Mouse (Mus musculus) hematopoietic stem cell, adult 5-6 weeks (primary cell): ENCODE measurements around the gene Ddr1. TPM values are rescaled to one million over a fixed set of nuclear protein-coding genes. Genes with fewer than 3 reads are reported as not detected.

Experiments used
- ATAC-seq, 2 experiments: fragments of 125-278 bp in 1 of 2; replicated peaks in 1 of 2; 2 replicates each; pipeline ENCODE4 v1.8.0; 2016 to 2017; ENCODE audit warnings: inconsistent platforms in 2 of 2, mild to moderate bottlenecking in 2 of 2, moderate number of reproducible peaks in 2 of 2, low read depth in 1 of 2, moderate TSS enrichment in 1 of 2; ENCODE audit not compliant: low FRiP score in 2 of 2, poor library complexity in 2 of 2, severe bottlenecking in 2 of 2, insufficient read depth in 1 of 2, low TSS enrichment in 1 of 2
- total RNA-seq: library from RNA; stranded (forward); fragments of 172-1452, 232-1000 nt; gene quantifications from 2 replicates; pipeline ENCODE4 v1.2.3, GENCODE M21; 2017

The Ddr1 gene
- total RNA-seq, 1 experiment from 2014 or later = not detected

GRCm38 (mm10) chr17:35700371-35700961, 4.0 kb downstream of the Ddr1 start:
- no peak; a peak in 1 of 4 replicates for ATAC-seq

GRCm38 (mm10) chr17:35699919-35700318, 4.5 kb downstream of the Ddr1 start:
- 0 out of 4 replicates have a peak, but pooled peaks of 1 of the 2 experiments have one; percentile 18 for ATAC-seq

GRCm38 (mm10) chr17:35698501-35698883, 5.9 kb downstream of the Ddr1 start:
- no peak for ATAC-seq

GRCm38 (mm10) chr17:35697759-35698500, 6.5 kb downstream of the Ddr1 start:
- no peak for ATAC-seq

- no peak for ATAC-seq
Observed at GRCm38 (mm10) chr17:35697429-35697758, 7.0 kb downstream of the Ddr1 start.

- ATAC-seq = no peak
Observed at GRCm38 (mm10) chr17:35696691-35697090, 7.7 kb downstream of the Ddr1 start.

- ATAC-seq = no peak
Observed at GRCm38 (mm10) chr17:35695289-35695688, 9.1 kb downstream of the Ddr1 start.

GRCm38 (mm10) chr17:35693906-35694305, 10.5 kb downstream of the Ddr1 start:
- ATAC-seq = no peak

- no peak for ATAC-seq
Observed at GRCm38 (mm10) chr17:35692368-35692767, 12.1 kb downstream of the Ddr1 start.

- no peak for ATAC-seq
Observed at GRCm38 (mm10) chr17:35691811-35692210, 12.6 kb downstream of the Ddr1 start.

GRCm38 (mm10) chr17:35689936-35690645, 14.3 kb downstream of the Ddr1 start:
- ATAC-seq = no peak

- peak in 1 of 2 experiments; percentile 31; a peak in 1 of 4 replicates for ATAC-seq
Observed at GRCm38 (mm10) chr17:35688347-35689175, 15.9 kb downstream of the Ddr1 start.

- ATAC-seq = no peak
Observed at GRCm38 (mm10) chr17:35685061-35685460, 19.4 kb downstream of the Ddr1 start.

- no peak for ATAC-seq
Observed at GRCm38 (mm10) chr17:35681986-35682385, 22.4 kb downstream of the Ddr1 start.

GRCm38 (mm10) chr17:35680591-35680990, 23.8 kb downstream of the Ddr1 start:
- no peak for ATAC-seq

GRCm38 (mm10) chr17:35673416-35674035, 30.9 kb downstream of the Ddr1 start, which contains the start of gene Gtf2h4:
Gene Gtf2h4, minus strand, starts transcription at chr17:35673739.
- ATAC-seq = peak; percentile 98

- no peak for ATAC-seq
Observed at GRCm38 (mm10) chr17:35672527-35672926, 31.9 kb downstream of the Ddr1 start.
